Mouse (Mus musculus): ENCODE measurements at regions not wholly inside any gene's neighbourhood (a gene's known extent, or its start where the extent isn't known, plus 50 kb on each side); places are given as distances from the start of the nearest gene placed in this dataset.

DNA sequence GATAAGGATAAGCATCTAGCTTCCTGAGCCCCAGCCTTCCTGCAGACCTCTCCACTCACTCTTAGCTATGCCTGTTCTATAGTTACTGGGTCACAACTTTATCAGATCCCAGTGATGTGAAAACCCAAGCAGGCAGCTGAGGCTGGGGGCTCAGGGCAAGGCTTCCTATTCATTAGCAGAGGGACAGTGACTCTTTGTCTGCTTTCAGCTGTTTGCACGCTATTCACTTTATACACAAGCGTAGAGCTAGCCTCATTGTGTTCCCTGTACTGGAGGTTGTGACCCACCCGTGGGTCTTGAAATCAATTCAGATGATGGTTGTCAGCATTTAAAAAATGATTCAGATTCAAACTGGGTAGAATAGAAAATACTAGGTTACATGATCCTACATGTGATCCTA lies 199.5 kb downstream of the Plpp3 start:
- Histone ChIP-seq H3K4me3 (ENCODE audit: low read depth, low read length) (no peak overlapping the region), H3K4me2 (ENCODE audit: low read length) (no peak overlapping the region)
- ATAC-seq: no peak

GRCm38 (mm10) chr4:105358725-105359124 lies 201.6 kb downstream of the Plpp3 start:
- H3K9ac ChIP-seq (ENCODE audit: low read depth, low read length): no peak overlapping the region
- 59% methylated on average over 2 of the region's 2 CpGs for WGBS

More for the DNA sequence above, 199.5 kb downstream of the Plpp3 start:
- H3K27ac ChIP-seq (ENCODE audit: low read length): no peak overlapping the region
- 34% methylated on average over 3 of the region's 3 CpGs for WGBS
- no peaks in the 10 kb centered on the region for H3K36me3 ChIP-seq (ENCODE audit: control insufficient read depth, insufficient read depth, low read length)
- H3K9me3 ChIP-seq (replicated peaks; ENCODE audit: control insufficient read depth, low read length, poor library complexity, severe bottlenecking): no peaks in the 10 kb centered on the region
- no peaks in the 10 kb centered on the region for H3K27me3 ChIP-seq (ENCODE audit: control insufficient read depth, insufficient read depth, low read depth, low read length)
- H3K9ac ChIP-seq (ENCODE audit: low read depth, low read length): no peak overlapping the region
- no peaks in the 10 kb centered on the region for H3K4me1 ChIP-seq (ENCODE audit: control insufficient read depth, insufficient read depth, low read length)

DNA sequence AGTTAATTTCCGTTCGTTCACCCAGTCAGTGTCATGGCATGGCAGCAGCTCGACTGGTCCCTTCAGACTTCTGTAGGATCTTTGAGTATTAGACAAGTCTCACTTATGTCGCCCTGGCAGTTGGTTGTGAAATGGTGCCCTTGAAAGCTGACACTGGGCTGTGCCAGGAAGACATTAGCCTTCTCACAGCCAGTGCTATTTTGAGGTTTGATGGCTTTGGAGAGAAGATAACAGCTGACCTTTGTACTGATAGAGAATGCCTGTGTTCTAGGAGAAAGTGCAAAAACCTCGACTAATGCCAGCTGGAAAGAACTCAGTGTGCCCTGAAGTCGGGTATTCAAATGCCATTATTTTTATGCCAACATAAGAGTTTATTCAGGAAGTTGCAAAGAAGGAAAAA lies 207.3 kb downstream of the Plpp3 start:
- Histone ChIP-seq H3K27ac (ENCODE audit: low read length) (no peak overlapping the region), H3K4me3 (ENCODE audit: low read depth, low read length) (no peak overlapping the region), H3K27me3 (ENCODE audit: control insufficient read depth, insufficient read depth, low read depth, low read length) (no peaks in the 10 kb centered on the region), H3K4me1 (ENCODE audit: control insufficient read depth, insufficient read depth, low read length) (no peaks in the 10 kb centered on the region), H3K4me2 (ENCODE audit: low read length) (no peak overlapping the region), H3K9ac (ENCODE audit: low read depth, low read length) (no peak overlapping the region), H3K9me3 (replicated peaks; ENCODE audit: control insufficient read depth, low read length, poor library complexity, severe bottlenecking) (no peaks in the 10 kb centered on the region), H3K36me3 (ENCODE audit: control insufficient read depth, insufficient read depth, low read length) (no peaks in the 10 kb centered on the region)
- WGBS: 83% methylated on average over 6 of the region's 6 CpGs
- ATAC-seq: no peak

More at GRCm38 (mm10) chr4:105358725-105359124, 201.6 kb downstream of the Plpp3 start:
- Histone ChIP-seq H3K9me3 (replicated peaks; ENCODE audit: control insufficient read depth, low read length, poor library complexity, severe bottlenecking) (no peaks in the 10 kb centered on the region), H3K36me3 (ENCODE audit: control insufficient read depth, insufficient read depth, low read length) (no peaks in the 10 kb centered on the region), H3K4me1 (ENCODE audit: control insufficient read depth, insufficient read depth, low read length) (no peaks in the 10 kb centered on the region), H3K4me2 (ENCODE audit: low read length) (no peak overlapping the region), H3K27me3 (ENCODE audit: control insufficient read depth, insufficient read depth, low read depth, low read length) (no peaks in the 10 kb centered on the region), H3K4me3 (ENCODE audit: low read depth, low read length) (no peak overlapping the region), H3K27ac (ENCODE audit: low read length) (no peak overlapping the region)
- no peak for ATAC-seq

DNA sequence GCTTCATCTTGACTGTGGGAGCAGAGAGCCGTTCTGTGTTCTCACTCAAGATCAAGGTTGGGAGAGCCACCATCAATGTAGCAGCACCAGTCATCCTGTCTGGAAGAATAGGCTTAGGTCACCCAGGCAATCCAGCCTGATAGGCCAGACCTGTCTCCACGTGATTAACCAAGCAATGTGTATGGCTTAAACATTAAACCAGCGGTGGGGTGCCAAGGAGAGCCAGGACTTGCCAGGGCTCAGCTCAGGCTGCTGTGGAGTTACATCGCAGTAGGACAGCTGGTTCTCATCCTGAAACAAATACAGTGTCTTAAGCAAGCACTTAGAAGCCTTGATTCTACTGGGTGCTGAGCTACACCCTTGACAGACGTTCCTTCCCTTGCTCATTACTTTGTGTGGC lies 207.9 kb downstream of the Plpp3 start:
- H3K9ac ChIP-seq (ENCODE audit: low read depth, low read length): no peak overlapping the region
- H3K4me2 ChIP-seq (ENCODE audit: low read length): no peak overlapping the region
- H3K36me3 ChIP-seq (ENCODE audit: control insufficient read depth, insufficient read depth, low read length): no peaks in the 10 kb centered on the region
- 86% methylated on average over 5 of the region's 5 CpGs for WGBS
- H3K4me1 ChIP-seq (ENCODE audit: control insufficient read depth, insufficient read depth, low read length): no peaks in the 10 kb centered on the region
- H3K9me3 ChIP-seq (replicated peaks; ENCODE audit: control insufficient read depth, low read length, poor library complexity, severe bottlenecking): no peaks in the 10 kb centered on the region
- H3K4me3 ChIP-seq (ENCODE audit: low read depth, low read length): no peak overlapping the region
- no peaks in the 10 kb centered on the region for H3K27me3 ChIP-seq (ENCODE audit: control insufficient read depth, insufficient read depth, low read depth, low read length)
- no peak overlapping the region for H3K27ac ChIP-seq (ENCODE audit: low read length)
- no peak for ATAC-seq

DNA sequence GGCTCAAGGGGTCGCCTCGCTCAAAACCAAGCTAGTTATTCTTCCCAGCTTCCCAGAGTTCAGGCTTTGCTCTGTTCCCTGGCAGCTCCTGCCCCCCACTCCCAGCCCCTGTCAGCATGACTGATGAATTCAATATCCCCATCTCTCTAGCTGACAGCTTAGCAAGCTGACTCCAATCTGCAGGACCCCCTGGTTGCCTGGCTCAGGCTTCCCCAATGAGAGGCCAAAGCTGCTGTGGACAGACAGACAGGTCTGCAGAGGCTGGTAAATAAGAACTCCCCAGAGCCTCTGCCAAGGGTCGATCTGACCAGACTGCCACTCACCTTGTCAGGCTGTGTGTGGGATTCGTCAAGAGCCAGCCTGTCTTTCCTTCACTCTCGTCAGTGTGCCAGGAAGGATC lies 219.4 kb downstream of the Plpp3 start:
- H3K9ac ChIP-seq (ENCODE audit: low read depth, low read length): no peak overlapping the region
- H3K36me3 ChIP-seq (ENCODE audit: control insufficient read depth, insufficient read depth, low read length): no peaks in the 10 kb centered on the region
- no peak overlapping the region for H3K4me2 ChIP-seq (ENCODE audit: low read length)
- no peaks in the 10 kb centered on the region for H3K27me3 ChIP-seq (ENCODE audit: control insufficient read depth, insufficient read depth, low read depth, low read length)
- H3K4me3 ChIP-seq (ENCODE audit: low read depth, low read length): no peak overlapping the region
- H3K4me1 ChIP-seq (ENCODE audit: control insufficient read depth, insufficient read depth, low read length): no peaks in the 10 kb centered on the region
- 66% methylated on average over 5 of the region's 5 CpGs for WGBS
- no peak for ATAC-seq
- H3K9me3 ChIP-seq (replicated peaks; ENCODE audit: control insufficient read depth, low read length, poor library complexity, severe bottlenecking): no peaks in the 10 kb centered on the region
- H3K27ac ChIP-seq (ENCODE audit: low read length): no peak overlapping the region

GRCm38 (mm10) chr4:105377469-105378187 lies 220.5 kb downstream of the Plpp3 start:
- Histone ChIP-seq H3K36me3 (ENCODE audit: control insufficient read depth, insufficient read depth, low read length) (no peaks in the 10 kb centered on the region), H3K27ac (ENCODE audit: low read length) (no peak overlapping the region), H3K9ac (ENCODE audit: low read depth, low read length) (no peak overlapping the region), H3K27me3 (ENCODE audit: control insufficient read depth, insufficient read depth, low read depth, low read length) (no peaks in the 10 kb centered on the region), H3K4me1 (ENCODE audit: control insufficient read depth, insufficient read depth, low read length) (no peaks in the 10 kb centered on the region), H3K9me3 (replicated peaks; ENCODE audit: control insufficient read depth, low read length, poor library complexity, severe bottlenecking) (no peaks in the 10 kb centered on the region), H3K4me2 (ENCODE audit: low read length) (no peak overlapping the region), H3K4me3 (ENCODE audit: low read depth, low read length) (no peak overlapping the region)
- 61% methylated on average over 11 of the region's 11 CpGs for WGBS
- no peak for ATAC-seq

DNA sequence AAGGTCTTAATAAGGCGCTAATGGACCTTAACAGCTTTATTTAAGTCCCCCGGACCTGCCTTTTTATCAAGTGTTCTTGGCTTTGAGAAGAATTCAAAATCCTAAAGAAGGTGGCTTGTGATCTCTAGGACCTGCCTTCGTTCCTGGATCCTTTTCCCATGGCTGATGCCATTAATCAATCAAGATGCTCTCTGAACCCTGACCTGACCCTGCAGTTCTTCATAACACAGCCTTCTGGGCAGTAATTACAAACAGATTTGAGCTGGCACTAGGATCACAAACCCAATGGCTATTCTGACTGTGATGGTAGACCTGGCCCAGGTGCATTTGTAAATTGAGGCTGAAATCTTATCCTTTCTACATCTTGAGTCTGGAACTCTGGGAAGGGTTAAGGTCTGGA lies 227.7 kb downstream of the Plpp3 start:
- 78% methylated on average over 3 of the region's 3 CpGs for WGBS
- ATAC-seq: no peak
- no peak overlapping the region for H3K27ac ChIP-seq (ENCODE audit: low read length)
- H3K9ac ChIP-seq (ENCODE audit: low read depth, low read length): no peak overlapping the region
- no peaks in the 10 kb centered on the region for H3K27me3 ChIP-seq (ENCODE audit: control insufficient read depth, insufficient read depth, low read depth, low read length)
- H3K4me2 ChIP-seq (ENCODE audit: low read length): no peak overlapping the region
- no peaks in the 10 kb centered on the region for H3K36me3 ChIP-seq (ENCODE audit: control insufficient read depth, insufficient read depth, low read length)
- no peaks in the 10 kb centered on the region for H3K4me1 ChIP-seq (ENCODE audit: control insufficient read depth, insufficient read depth, low read length)
- no peak overlapping the region for H3K4me3 ChIP-seq (ENCODE audit: low read depth, low read length)
- H3K9me3 ChIP-seq (replicated peaks; ENCODE audit: control insufficient read depth, low read length, poor library complexity, severe bottlenecking): no peaks in the 10 kb centered on the region

GRCm38 (mm10) chr4:105385481-105385880 lies 228.3 kb downstream of the Plpp3 start:
- H3K4me2 ChIP-seq (ENCODE audit: low read length): no peak overlapping the region
- no peak overlapping the region for H3K4me3 ChIP-seq (ENCODE audit: low read depth, low read length)
- no peaks in the 10 kb centered on the region for H3K4me1 ChIP-seq (ENCODE audit: control insufficient read depth, insufficient read depth, low read length)
- H3K36me3 ChIP-seq (ENCODE audit: control insufficient read depth, insufficient read depth, low read length): no peaks in the 10 kb centered on the region
- no peaks in the 10 kb centered on the region for H3K9me3 ChIP-seq (replicated peaks; ENCODE audit: control insufficient read depth, low read length, poor library complexity, severe bottlenecking)
- H3K9ac ChIP-seq (ENCODE audit: low read depth, low read length): no peak overlapping the region
- ATAC-seq: no peak
- H3K27me3 ChIP-seq (ENCODE audit: control insufficient read depth, insufficient read depth, low read depth, low read length): no peaks in the 10 kb centered on the region
- whole genome bisulfite sequencing: 96% methylated on average over 5 of the region's 5 CpGs
- no peak overlapping the region for H3K27ac ChIP-seq (ENCODE audit: low read length)

- H3K4me2 ChIP-seq (ENCODE audit: low read length): no peak overlapping the region
- WGBS: 37% methylated on average over 5 of the region's 5 CpGs
- no peak overlapping the region for H3K27ac ChIP-seq (ENCODE audit: low read length)
- H3K4me3 ChIP-seq (ENCODE audit: low read depth, low read length): no peak overlapping the region
- ATAC-seq: no peak
- no peaks in the 10 kb centered on the region for H3K9me3 ChIP-seq (replicated peaks; ENCODE audit: control insufficient read depth, low read length, poor library complexity, severe bottlenecking)
- H3K36me3 ChIP-seq (ENCODE audit: control insufficient read depth, insufficient read depth, low read length): no peaks in the 10 kb centered on the region
- no peaks in the 10 kb centered on the region for H3K4me1 ChIP-seq (ENCODE audit: control insufficient read depth, insufficient read depth, low read length)
- H3K27me3 ChIP-seq (ENCODE audit: control insufficient read depth, insufficient read depth, low read depth, low read length): no peaks in the 10 kb centered on the region
- no peak overlapping the region for H3K9ac ChIP-seq (ENCODE audit: low read depth, low read length)
These were observed 233.2 kb downstream of the Plpp3 start for GRCm38 (mm10) chr4:105390378-105390777.
